ENCODE assay signal across 16 mouse cellular contexts in the genomic region with DNA sequence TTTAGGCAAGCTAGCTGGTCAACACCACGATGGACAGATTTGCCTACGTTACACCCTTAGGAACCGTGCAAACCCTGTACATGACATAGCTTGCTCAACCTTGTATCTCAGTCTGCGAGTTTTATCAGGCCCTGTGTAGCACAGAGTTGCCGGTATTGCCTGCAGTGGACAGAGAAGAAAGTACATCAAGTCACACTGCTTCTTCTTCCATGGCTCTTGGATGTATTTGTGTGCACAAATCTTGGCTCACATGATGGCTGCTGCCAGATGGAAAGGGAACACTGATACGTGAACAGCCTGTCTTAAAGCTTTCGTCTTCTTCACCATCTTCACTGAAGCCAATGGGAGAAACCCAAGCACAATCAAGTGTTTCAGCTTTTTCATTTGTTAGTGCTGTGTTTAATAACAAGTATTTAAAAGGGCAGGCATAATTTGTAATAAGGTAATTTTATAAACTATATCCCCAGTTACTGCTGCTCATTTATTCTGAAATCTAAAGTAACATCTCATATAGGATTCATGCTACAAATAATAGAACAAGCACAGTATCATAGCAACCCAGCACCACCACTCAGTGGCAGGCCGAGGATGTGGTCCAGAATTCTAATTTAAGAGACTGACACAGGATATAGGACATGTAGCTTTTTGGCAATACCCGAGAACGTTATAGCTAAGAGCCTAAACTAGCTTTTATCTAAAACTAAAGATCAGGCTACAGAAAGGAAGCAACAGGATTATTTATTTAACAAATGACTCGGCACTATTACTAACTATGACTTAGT. TPM values are rescaled to one million over a fixed set of nuclear protein-coding genes. Genes with fewer than 3 reads are reported as not detected.
DNase-seq lines count a peak whose midpoint lies in the region; ATAC-seq and TF ChIP-seq lines count a peak whose summit lies in the region.
"Had no signal": no experiment of that assay in that cellular context is flagged by ENCODE, and none has a peak within 500 bp of the region (broad histone marks: within the 10 kb centered on the region; RNA-seq: fewer than 3 reads in every experiment).

No protein-coding gene starts in this region.

- no peak overlapping the region for H3K4me3 ChIP-seq in midbrain, postnatal 0 days (ENCODE audit: low read depth, low read length)
- no peak overlapping the region for H3K4me3 ChIP-seq in neural tube, embryonic 15.5 days (replicated peaks)
- H3K4me3 ChIP-seq: heart, embryonic 15.5 days; intestine, embryonic 15.5 days; myocyte had no signal

- H3K4me2 ChIP-seq in midbrain, postnatal 0 days (ENCODE audit: low read depth, low read length, poor library complexity, severe bottlenecking): no peak overlapping the region
- H3K4me2 ChIP-seq in neural tube, embryonic 15.5 days: no peak overlapping the region
- H3K4me2 ChIP-seq: heart, embryonic 15.5 days; intestine, embryonic 15.5 days had no signal

- H3K9ac ChIP-seq in midbrain, postnatal 0 days (replicated peaks; ENCODE audit: low read length, poor library complexity, severe bottlenecking): no peak overlapping the region
- H3K9ac ChIP-seq in neural tube, embryonic 15.5 days (replicated peaks): no peak overlapping the region
- H3K9ac ChIP-seq: heart, embryonic 15.5 days; intestine, embryonic 15.5 days had no signal

- intact Hi-C loops in heart, postnatal 14 days (cut with DNase I): no loop called here

- peak; percentile 79 for DNase-seq in heart, adult 11 months
- no peak for DNase-seq in heart, postnatal 4 days
- peak; percentile 37 for DNase-seq in right cerebral cortex, adult 18-20 months
- DNase-seq in right cerebral cortex, postnatal 25 days: no peak
- DNase-seq in midbrain, postnatal 0 days (ENCODE audit: low spot score): peak; percentile 53
- DNase-seq in heart, postnatal 14 days: no peak
- DNase-seq: adrenal gland, postnatal 10 days; cerebellum, adult 11-12 months; kidney, postnatal 10 days; thymus, adult 18-20 months had no signal

- no peaks in the 10 kb centered on the region for H3K9me3 ChIP-seq in midbrain, postnatal 0 days (ENCODE audit: low read length)
- H3K9me3 ChIP-seq in neural tube, embryonic 15.5 days (replicated peaks): no peaks in the 10 kb centered on the region
- H3K9me3 ChIP-seq: heart, embryonic 15.5 days; intestine, embryonic 15.5 days had no signal

- no peaks in the 10 kb centered on the region for H3K36me3 ChIP-seq in midbrain, postnatal 0 days (ENCODE audit: insufficient read depth, low read length)
- no peaks in the 10 kb centered on the region for H3K36me3 ChIP-seq in neural tube, embryonic 15.5 days
- H3K36me3 ChIP-seq: heart, embryonic 15.5 days; intestine, embryonic 15.5 days had no signal

- 62% methylated on average over 11 of the region's 11 CpGs for WGBS in midbrain, postnatal 0 days
- WGBS in neural tube, embryonic 15.5 days: 82% methylated on average over 11 of the region's 11 CpGs

- ATAC-seq in common myeloid progenitor, adult 5-6 weeks (replicated peaks; ENCODE audit: low read depth, poor library complexity, severe bottlenecking): peak; percentile 45; the same call in 1 of the 2 replicates
- ATAC-seq in midbrain, postnatal 0 days (ENCODE audit: low FRiP score): 0 out of 2 replicates have a peak, but pooled peaks have one; percentile 13
- no peak for ATAC-seq in neural tube, embryonic 15.5 days (ENCODE audit: low FRiP score)
- ATAC-seq: intestine, embryonic 15.5 days had no signal

- TF ChIP-seq CTCF in midbrain, postnatal 0 days (IDR thresholded peaks at IDR 0.05): no peak

- no peaks in the 10 kb centered on the region for H3K27me3 ChIP-seq in midbrain, postnatal 0 days (ENCODE audit: insufficient read depth, low read length)
- H3K27me3 ChIP-seq in neural tube, embryonic 15.5 days (replicated peaks): no peaks in the 10 kb centered on the region
- H3K27me3 ChIP-seq: heart, embryonic 15.5 days; intestine, embryonic 15.5 days had no signal

- H3K27ac ChIP-seq in midbrain, postnatal 0 days (ENCODE audit: low read depth, low read length): peak overlapping the region; percentile 59
- no peak overlapping the region for H3K27ac ChIP-seq in neural tube, embryonic 15.5 days (replicated peaks)
- H3K27ac ChIP-seq: heart, embryonic 15.5 days; intestine, embryonic 15.5 days; macrophage had no signal

- no peaks in the 10 kb centered on the region for H3K4me1 ChIP-seq in midbrain, postnatal 0 days (ENCODE audit: insufficient read depth, low read length)
- no peaks in the 10 kb centered on the region for H3K4me1 ChIP-seq in neural tube, embryonic 15.5 days
- H3K4me1 ChIP-seq: intestine, embryonic 15.5 days had no signal

RNA-seq across cellular contexts. Expression of a gene that starts 20.9 kb away (rescaled TPM):
- 10 to 100 TPM; 90.7 to 95.0 TPM for total RNA-seq in heart, postnatal 4 days (2021)
- total RNA-seq in common myeloid progenitor, adult 5-6 weeks (2017): 107 and 115 TPM in 2 replicates
- total RNA-seq in midbrain, postnatal 0 days (2014; rRNA removed): 39.1 and 63.2 TPM in 2 replicates
- polyA plus RNA-seq in midbrain, postnatal 0 days (2015; fragmentation: Nextera tagmentation; extraction: Ambion mirVana): 9.8 and 10.6 TPM in 2 replicates
- 8.7 and 11.9 TPM in 2 replicates for polyA plus RNA-seq in neural tube, embryonic 15.5 days (2015; fragmentation: Nextera tagmentation; extraction: Ambion mirVana)
- 100 to 1,000 TPM; 116 to 118 TPM for total RNA-seq in heart, postnatal 14 days (2021)

RNA-seq across cellular contexts. Expression of a gene that starts 56.4 kb away (rescaled TPM):
- 1 to 10 TPM; 5.6 to 6.6 TPM for total RNA-seq in heart, postnatal 4 days (2021)
- total RNA-seq in common myeloid progenitor, adult 5-6 weeks (2017): 28.1 and 32.6 TPM in 2 replicates
- 19.7 and 23.2 TPM in 2 replicates for total RNA-seq in midbrain, postnatal 0 days (2014; rRNA removed)
- polyA plus RNA-seq in midbrain, postnatal 0 days (2015; fragmentation: Nextera tagmentation; extraction: Ambion mirVana): 27.6 and 28.3 TPM in 2 replicates
- 29.8 and 30.6 TPM in 2 replicates for polyA plus RNA-seq in neural tube, embryonic 15.5 days (2015; fragmentation: Nextera tagmentation; extraction: Ambion mirVana)
- total RNA-seq in heart, postnatal 14 days (2021): 1 to 10 TPM; 3.4 to 4.7 TPM

Comparison
In these comparisons a context has a peak if more than half of its experiments do, and no peak if none do; other contexts are left out.
1. DNase-seq: peak in heart, adult 11 months (single experiment), right cerebral cortex, adult 18-20 months (single experiment) and midbrain, postnatal 0 days (single experiment); none in heart, postnatal 4 days (single experiment), right cerebral cortex, postnatal 25 days (single experiment) and heart, postnatal 14 days (0 of 2).